Mouse (Mus musculus) C2C12 (cell line): Measurements from ENCODE around the gene Dscaml1. TPM values are rescaled to one million over a fixed set of nuclear protein-coding genes. Genes with fewer than 3 reads are reported as not detected.

Experiments used
- H3K27me3 ChIP-seq: one replicate; pipeline ENCODE4 v1.6.1; 2011; ENCODE audit not compliant: control insufficient read depth, insufficient read depth, insufficient read length
- H3K36me3 ChIP-seq: one replicate; pipeline ENCODE4 v1.6.1; 2011; ENCODE audit not compliant: control insufficient read depth, insufficient read depth
- H3K4me3 ChIP-seq: one replicate; pipeline ENCODE4 v1.5.1; 2011; ENCODE audit warnings: mild to moderate bottlenecking, control low read depth; ENCODE audit not compliant: poor library complexity, insufficient read depth, severe bottlenecking
- H3K79me2 ChIP-seq: one replicate; pipeline ENCODE4 v1.6.1; 2011; ENCODE audit not compliant: control insufficient read depth, insufficient read depth
- H3K79me3 ChIP-seq: one replicate; pipeline ENCODE4 v1.6.1; 2011; ENCODE audit warnings: low read depth, control low read depth
- H3ac ChIP-seq: one replicate; pipeline ENCODE3; 2011; ENCODE audit warnings: low read depth; ENCODE audit not compliant: control insufficient read depth, insufficient read length
- CEBPB ChIP-seq: IDR thresholded peaks from one replicate; pipeline ENCODE4 v1.6.1; 2011; ENCODE audit warnings: low read depth, mild to moderate bottlenecking, control low read depth, moderate library complexity
- CTCF ChIP-seq: IDR thresholded peaks from one replicate; pipeline ENCODE4 v1.5.1; 2011; ENCODE audit not compliant: control insufficient read depth, insufficient read depth, insufficient read length
- FOSL1 ChIP-seq: IDR thresholded peaks from one replicate; pipeline ENCODE4 v1.8.0; 2011; ENCODE audit warnings: mild to moderate bottlenecking, low read length; ENCODE audit not compliant: poor library complexity, insufficient read depth, severe bottlenecking
- MAX ChIP-seq: IDR thresholded peaks from one replicate; pipeline ENCODE4 v1.6.1; 2011; ENCODE audit warnings: mild to moderate bottlenecking, control low read depth
- MYOD1 ChIP-seq: IDR thresholded peaks from one replicate; pipeline ENCODE4 v1.6.1; 2011; ENCODE audit warnings: low read depth; ENCODE audit not compliant: control insufficient read depth, insufficient read length
- MYOG ChIP-seq: IDR thresholded peaks from one replicate; pipeline ENCODE4 v1.6.1; 2011; ENCODE audit not compliant: control insufficient read depth, insufficient read length; ENCODE audit errors: extremely low read depth
- USF1 ChIP-seq: IDR thresholded peaks from one replicate; pipeline ENCODE4 v1.6.1; 2011; ENCODE audit warnings: low read depth, mild to moderate bottlenecking, control low read depth, moderate library complexity
- polyA plus RNA-seq: library from polyadenylated mRNA; unstranded; fragments of >200 nt; fragmentation: generic; extraction: Trizol; gene quantifications from one replicate; pipeline ENCODE4 v1.2.1, GENCODE M21; 2012; ENCODE audit warnings: missing spikeins

Gene Dscaml1
- polyA plus RNA-seq, 1 experiment, result not detected

DNA sequence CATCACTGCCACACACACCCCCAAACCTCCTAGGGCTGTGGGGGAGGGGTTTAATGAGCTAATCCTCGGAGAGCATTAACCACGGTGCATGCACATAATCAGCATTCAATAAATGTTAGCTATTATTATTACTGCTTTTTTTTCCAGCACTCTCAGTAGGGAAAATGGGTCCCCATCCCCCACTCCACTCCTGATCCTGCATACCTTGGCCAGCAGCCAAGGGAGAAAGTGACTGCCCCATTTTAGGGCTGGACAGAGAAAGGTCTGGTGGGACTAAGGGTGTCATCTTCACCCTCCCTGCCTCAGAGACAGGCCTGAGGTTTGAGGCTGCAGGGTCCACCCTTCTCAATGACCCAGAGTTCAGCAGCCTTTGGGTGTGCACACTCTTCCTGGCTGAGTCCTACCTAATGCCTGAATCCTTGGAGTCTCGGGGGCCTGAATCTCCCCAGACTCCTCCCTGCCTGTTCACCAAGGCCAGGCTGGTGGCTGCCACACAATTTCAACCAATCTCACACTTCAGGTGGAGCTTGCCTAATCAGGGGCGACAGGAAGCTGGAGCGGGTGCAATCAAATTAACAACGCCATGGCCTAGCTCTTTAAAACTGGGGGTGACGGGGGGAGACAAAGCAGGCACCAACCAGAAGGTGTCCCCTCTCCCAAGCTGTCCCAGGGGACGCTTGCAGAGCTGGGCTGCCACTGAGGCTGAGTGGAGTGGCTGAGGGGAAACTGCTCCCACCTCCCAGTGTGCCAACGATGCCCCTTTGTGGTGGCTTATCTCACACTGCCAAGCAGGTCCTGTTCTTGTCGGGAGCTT lies 267.2 kb downstream of the Dscaml1 start:
- peaks cover 53% of the 10 kb centered on the region for H3K27me3 ChIP-seq
- TF ChIP-seq CEBPB (no peak), MYOD1 (no peak), USF1 (no peak), FOSL1 (no peak), CTCF (no peak), MYOG (no peak), MAX (no peak)
- H3K79me3 ChIP-seq, result no peaks in the 10 kb centered on the region
- no peak overlapping the region for H3ac ChIP-seq
- H3K4me3 ChIP-seq, result no peak overlapping the region
- H3K79me2 ChIP-seq, result no peaks in the 10 kb centered on the region
- no peaks in the 10 kb centered on the region for H3K36me3 ChIP-seq

DNA sequence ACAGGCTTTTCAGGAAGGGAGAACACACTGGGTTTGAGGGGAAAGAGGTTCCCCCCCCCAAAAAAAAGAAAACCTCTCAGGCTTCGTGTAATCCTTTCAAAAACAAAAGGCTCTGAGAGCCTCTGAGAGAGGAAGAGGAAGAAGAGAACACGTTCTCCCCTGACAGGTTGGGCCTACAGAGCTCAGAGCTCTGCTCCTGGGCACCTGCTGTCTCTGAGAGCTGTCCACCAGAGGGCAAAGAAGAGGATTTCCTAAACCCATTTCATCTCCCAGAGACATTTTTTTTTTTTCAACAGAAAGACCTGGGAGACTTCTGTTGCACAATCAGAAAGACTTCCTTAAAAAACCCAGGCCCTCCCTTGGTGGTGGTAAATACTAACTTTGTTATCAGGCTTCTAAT lies 267.8 kb downstream of the Dscaml1 start:
- Histone ChIP-seq H3K79me3 (no peaks in the 10 kb centered on the region), H3K27me3 (peaks cover 56% of the 10 kb centered on the region), H3K4me3 (no peak overlapping the region), H3ac (no peak overlapping the region), H3K36me3 (no peaks in the 10 kb centered on the region), H3K79me2 (no peaks in the 10 kb centered on the region)
- TF ChIP-seq MYOD1 (no peak), MAX (no peak), USF1 (no peak), CEBPB (no peak), FOSL1 (no peak), MYOG (no peak), CTCF (no peak)

- no peak overlapping the region for H3K4me3 ChIP-seq
- no peaks in the 10 kb centered on the region for H3K79me3 ChIP-seq
- H3K27me3 ChIP-seq, result peaks cover 59% of the 10 kb centered on the region
- H3ac ChIP-seq, result no peak overlapping the region
- H3K79me2 ChIP-seq, result no peaks in the 10 kb centered on the region
- TF ChIP-seq MYOG, result no peak
- TF ChIP-seq MAX, result no peak
- no peak for TF ChIP-seq FOSL1
- TF ChIP-seq CEBPB, result no peak
- TF ChIP-seq CTCF, result no peak
- TF ChIP-seq USF1, result no peak
- TF ChIP-seq MYOD1, result no peak
- H3K36me3 ChIP-seq, result no peaks in the 10 kb centered on the region
Observed at GRCm38 (mm10) chr9:45699171-45699570, 272.7 kb downstream of the Dscaml1 start.

GRCm38 (mm10) chr9:45703236-45703635 lies 276.8 kb downstream of the Dscaml1 start:
- no peaks in the 10 kb centered on the region for H3K36me3 ChIP-seq
- H3K79me2 ChIP-seq, result no peaks in the 10 kb centered on the region
- no peak for TF ChIP-seq CTCF
- no peak for TF ChIP-seq MYOD1
- no peak for TF ChIP-seq MYOG
- TF ChIP-seq FOSL1, result no peak
- no peak for TF ChIP-seq USF1
- no peak for TF ChIP-seq CEBPB
- no peak for TF ChIP-seq MAX
- H3ac ChIP-seq, result no peak overlapping the region
- peaks cover 45% of the 10 kb centered on the region for H3K27me3 ChIP-seq
- H3K4me3 ChIP-seq, result no peak overlapping the region
- H3K79me3 ChIP-seq, result no peaks in the 10 kb centered on the region

DNA sequence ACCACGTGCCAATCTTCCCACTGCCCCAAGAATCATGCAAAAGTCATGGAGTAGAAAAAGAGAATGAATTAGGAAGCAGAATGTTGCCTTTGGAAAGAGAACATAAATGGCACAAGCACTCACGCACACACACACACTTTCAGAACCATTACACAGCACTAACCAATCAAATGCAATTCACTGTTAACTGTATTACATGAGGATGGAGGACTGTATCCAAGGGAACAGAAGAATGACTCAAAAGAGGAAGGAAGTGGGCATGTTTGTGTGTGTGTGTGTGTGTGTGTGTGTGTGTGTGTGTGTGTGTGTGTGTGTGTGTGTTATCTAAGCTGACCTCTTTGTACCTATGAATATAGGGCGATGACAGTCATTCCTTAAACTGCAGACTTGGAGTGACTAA lies 278.0 kb downstream of the Dscaml1 start:
- H3K79me3 ChIP-seq, result no peaks in the 10 kb centered on the region
- no peak overlapping the region for H3K4me3 ChIP-seq
- H3K79me2 ChIP-seq, result no peaks in the 10 kb centered on the region
- peaks cover 37% of the 10 kb centered on the region for H3K27me3 ChIP-seq
- no peaks in the 10 kb centered on the region for H3K36me3 ChIP-seq
- no peak overlapping the region for H3ac ChIP-seq
- no peak for TF ChIP-seq MYOD1
- no peak for TF ChIP-seq FOSL1
- no peak for TF ChIP-seq CEBPB
- TF ChIP-seq MYOG, result no peak
- no peak for TF ChIP-seq CTCF
- TF ChIP-seq MAX, result no peak
- no peak for TF ChIP-seq USF1
